Mouse (Mus musculus) urinary bladder, postnatal 25 days (tissue): ENCODE data around the gene Nup155.

Source experiments
- DNase-seq: peaks from one replicate; pipeline ENCODE4 v3.0.0; 2022; ENCODE audit warnings: low spot score

Nup155 gene

DNA sequence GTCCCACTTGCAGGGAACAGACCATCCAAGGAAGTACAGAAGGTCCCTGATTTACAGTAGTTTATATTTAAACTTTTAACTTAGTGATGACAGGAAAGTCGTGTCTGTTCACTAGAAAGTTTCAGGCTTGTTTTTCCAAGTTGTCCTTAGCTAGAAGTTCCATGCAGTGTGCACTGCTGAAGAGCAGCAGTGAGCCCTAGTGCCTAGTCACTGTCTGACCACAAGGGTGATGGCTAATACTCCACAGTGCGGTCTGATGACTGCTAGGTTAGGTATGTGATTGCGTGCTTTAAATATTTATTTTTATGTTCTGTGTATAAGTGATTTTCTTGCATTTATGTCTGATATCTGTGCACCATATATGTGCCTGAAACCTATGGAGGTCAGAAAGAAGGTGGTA lies 81.4 kb downstream of the Nup155 start:
- no peak for DNase-seq

DNA sequence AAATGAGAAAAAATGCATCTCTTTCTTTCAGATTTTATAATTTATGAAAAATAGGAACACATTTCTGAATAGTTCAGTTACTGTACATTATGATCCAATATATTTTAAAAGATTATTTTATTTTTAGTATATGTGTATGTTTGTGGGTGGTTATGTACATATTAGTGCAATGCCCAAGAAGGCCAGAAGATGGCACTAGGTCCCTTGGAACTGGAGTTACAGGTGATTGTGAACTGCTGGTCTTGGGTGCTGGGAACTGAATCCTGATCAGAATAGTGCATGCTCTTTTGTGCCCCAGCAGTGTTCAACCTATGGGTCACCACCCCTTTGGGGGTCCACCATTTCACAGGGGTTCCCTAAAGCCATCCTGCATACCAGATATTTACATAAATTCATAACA lies 91.2 kb downstream of the Nup155 start:
- DNase-seq: no peak

DNA sequence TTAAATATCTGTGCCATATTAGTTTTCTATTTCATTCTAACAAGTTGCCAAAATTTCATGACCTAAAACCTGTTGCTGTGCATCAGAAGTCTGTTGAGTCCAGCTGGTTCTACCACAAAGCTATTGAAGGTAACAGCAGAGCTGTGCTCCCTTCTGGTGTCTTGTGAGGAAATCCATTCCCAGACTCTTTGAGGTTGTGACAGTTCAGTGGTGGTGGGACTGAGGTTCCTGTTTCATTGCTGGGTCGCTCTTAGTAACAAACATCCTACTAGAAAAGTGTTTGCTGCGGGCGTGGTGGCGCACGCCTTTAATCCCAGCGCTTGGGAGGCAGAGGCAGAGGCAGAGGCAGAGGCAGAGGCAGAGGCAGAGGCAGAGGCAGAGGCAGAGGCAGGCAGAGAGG lies 99.3 kb downstream of the Nup155 start:
- no peak for DNase-seq
